Mouse (Mus musculus) left cerebral cortex, postnatal 10 days (tissue): ENCODE measurements around the gene Rcl1. TPM values are rescaled to one million over a fixed set of nuclear protein-coding genes. Genes with fewer than 3 reads are reported as not detected.
A peak's percentile ranks its signal among the peaks of the same experiment; 100 is the strongest.

Experiments used
- DNase-seq, 2 experiments: peaks; one replicate each; pipeline ENCODE4 v3.0.0; 2021 to 2022; ENCODE audit warnings: low spot score in 2 of 2, mixed read lengths in 1 of 2; ENCODE audit errors: extremely low spot score in 1 of 2
- intact Hi-C: fragments of 180-260 bp; cut with DNase I; formaldehyde crosslinking; loops from one replicate; pipeline ENCODE4 v1.15.1; 2025
- total RNA-seq, 2 experiments: library from RNA; stranded (reverse); gene quantifications; 2 replicates each; pipeline ENCODE4 v1.2.3; 2021

The Rcl1 gene
- total RNA-seq, 2 experiments from 2014 or later: 19.6 to 19.8 TPM

- intact Hi-C loops: loop anchor here (5.0 kb wide), 1 partner anchor 112 kb away; the partner anchor contains the start of gene Jak2
- no peak for DNase-seq
Observed at GRCm38 (mm10) chr19:29139699-29140456, 38.7 kb downstream of the Rcl1 start.

GRCm38 (mm10) chr19:29140933-29141332 lies 39.8 kb downstream of the Rcl1 start:
- intact Hi-C loops: loop anchor here (5.0 kb wide), 1 partner anchor 111 kb away; the partner anchor contains the start of gene Jak2
- DNase-seq: no peak

- intact Hi-C loops: loop anchor here (5.0 kb wide), 1 partner anchor 110 kb away; the partner anchor contains the start of gene Jak2
Observed at GRCm38 (mm10) chr19:29142307-29142706, 41.1 kb downstream of the Rcl1 start.

GRCm38 (mm10) chr19:29145421-29145820 lies 44.2 kb downstream of the Rcl1 start:
- no peak for DNase-seq
- intact Hi-C loops: no loop called here

More at GRCm38 (mm10) chr19:29142307-29142706, 41.1 kb downstream of the Rcl1 start:
- no peak for DNase-seq

- intact Hi-C loops: no loop called here
- peak in 1 of 2 experiments; percentile 53 for DNase-seq
Observed at GRCm38 (mm10) chr19:29146820-29147219, 45.6 kb downstream of the Rcl1 start.

GRCm38 (mm10) chr19:29149583-29149982 lies 48.4 kb downstream of the Rcl1 start:
- intact Hi-C loops: no loop called here
- DNase-seq: no peak

GRCm38 (mm10) chr19:29150038-29150437 lies 48.9 kb downstream of the Rcl1 start:
- no peak for DNase-seq
- intact Hi-C loops: no loop called here

- no peak for DNase-seq
- intact Hi-C loops: no loop called here
Observed at GRCm38 (mm10) chr19:29151443-29151842, 50.3 kb downstream of the Rcl1 start.

- intact Hi-C loops: no loop called here
- DNase-seq: no peak
Observed at GRCm38 (mm10) chr19:29155552-29155951, 54.4 kb downstream of the Rcl1 start.

GRCm38 (mm10) chr19:29156417-29156816 lies 55.2 kb downstream of the Rcl1 start:
- no peak for DNase-seq
- intact Hi-C loops: no loop called here

GRCm38 (mm10) chr19:29157678-29158466 lies 56.7 kb downstream of the Rcl1 start:
- no peak for DNase-seq

GRCm38 (mm10) chr19:29158486-29158885 lies 57.3 kb downstream of the Rcl1 start:
- intact Hi-C loops: no loop called here
- no peak for DNase-seq

More at GRCm38 (mm10) chr19:29157678-29158466, 56.7 kb downstream of the Rcl1 start:
- intact Hi-C loops: no loop called here

GRCm38 (mm10) chr19:29163817-29164527 lies 62.8 kb downstream of the Rcl1 start:
- intact Hi-C loops: no loop called here
- DNase-seq: no peak

- intact Hi-C loops: no loop called here
- DNase-seq: no peak
Observed at GRCm38 (mm10) chr19:29164528-29165166, 63.5 kb downstream of the Rcl1 start.

- intact Hi-C loops: no loop called here
Observed at GRCm38 (mm10) chr19:29167938-29168337, 66.8 kb downstream of the Rcl1 start.

GRCm38 (mm10) chr19:29180336-29180735 lies 79.2 kb downstream of the Rcl1 start:
- intact Hi-C loops: no loop called here
- no peak for DNase-seq

More at GRCm38 (mm10) chr19:29167938-29168337, 66.8 kb downstream of the Rcl1 start:
- no peak for DNase-seq

GRCm38 (mm10) chr19:29182166-29182565 lies 81.0 kb downstream of the Rcl1 start:
- DNase-seq: no peak
- intact Hi-C loops: no loop called here

GRCm38 (mm10) chr19:29185122-29185521 lies 83.9 kb downstream of the Rcl1 start:
- intact Hi-C loops: no loop called here
- DNase-seq: no peak
